Mouse (Mus musculus) Patski (cell line): ENCODE results near the gene Rfc2. TPM values are rescaled to one million over a fixed set of nuclear protein-coding genes. Genes with fewer than 3 reads are reported as not detected.

Experiments
- ATAC-seq: fragments of 100-300 bp; one replicate; pipeline ENCODE4 v1.8.0; 2021
- CTCF ChIA-PET: fragments of 350-600 bp; sonication (Branson Sonifier 250); formaldehyde crosslinking; loops from one replicate; lab custom pipeline; 2022; ENCODE audit warnings: inconsistent platforms; lab: Charles Lee
- POLR2A ChIA-PET: fragments of 350-600 bp; sonication (Branson Sonifier 250); formaldehyde crosslinking; loops from one replicate; lab custom pipeline; 2022; ENCODE audit warnings: antibody characterized with exemption, inconsistent platforms; lab: Charles Lee
- DNase-seq: peaks from one replicate; pipeline ENCODE4 v3.0.0-alpha.2; 2011; ENCODE audit warnings: low read depth, low spot score
- H3K27me3 ChIP-seq: fragments of 371-371 bp; one replicate; pipeline ENCODE4 v1.5.1; 2021
- CTCF ChIP-seq: fragments of 100-300 bp; IDR thresholded peaks from one replicate; pipeline ENCODE4 v1.5.1; 2021
- in situ Hi-C: fragments of 300-500 bp; cut with MboI; formaldehyde crosslinking; loops from 3 replicates; pipeline ENCODE4 v1.11.1; 2018; ENCODE audit warnings: low pct_unique_long_range_greater_than_20kb, mixed read lengths
- polyA plus RNA-seq: library from polyadenylated mRNA; unstranded; gene quantifications from one replicate; pipeline ENCODE4 v1.2.3, GENCODE M21; 2021

The Rfc2 gene
- polyA plus RNA-seq, 1 experiment from 2014 or later: 94.4 TPM

DNA sequence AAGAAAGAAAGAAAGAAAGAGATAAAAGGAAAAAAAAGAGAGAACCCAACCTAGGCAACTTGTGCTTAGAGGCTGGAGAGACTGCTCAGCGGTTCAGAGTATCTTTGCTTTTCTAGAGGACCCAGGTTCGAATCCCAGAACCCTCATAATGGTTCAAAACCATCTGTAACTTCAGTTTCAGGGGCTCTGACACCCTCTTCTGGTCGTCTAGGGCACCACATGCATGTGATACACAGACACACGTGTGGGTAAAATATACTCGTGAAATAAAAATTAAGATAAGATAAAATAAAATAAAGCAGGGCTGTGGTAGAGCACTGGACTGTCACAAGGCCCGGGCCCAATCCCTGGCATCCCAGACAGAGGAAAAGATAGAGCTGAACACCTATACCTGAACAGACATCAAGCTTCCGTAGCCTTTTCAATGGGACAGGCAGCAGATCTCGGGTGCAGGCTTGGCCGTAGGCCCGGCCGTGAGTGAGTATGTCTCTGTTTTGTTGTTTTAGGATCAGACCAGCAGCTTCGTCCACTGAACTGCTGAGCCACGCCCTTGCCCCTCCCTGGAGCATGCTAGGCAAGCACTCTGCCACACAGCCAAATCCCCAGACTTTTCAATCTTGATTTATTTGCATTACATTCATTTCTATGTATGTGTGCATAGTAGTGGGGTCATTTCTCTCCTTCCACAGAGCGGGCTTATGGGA lies 4.5 kb upstream of the Rfc2 start:
- in situ Hi-C loops: no loop called here
- TF ChIP-seq CTCF: peak; percentile 52
- DNase-seq (no peak), ATAC-seq (no peak)
- POLR2A ChIA-PET: interaction anchor here (0.6 to 1.7 kb wide), 2 partner anchors 21 to 22 kb away, joined by 3 to 4 read pairs; no protein-coding TSS in a partner anchor
- CTCF ChIA-PET: interaction anchor here (0.7 to 1.7 kb wide), 2 partner anchors 22 to 82 kb away, joined by 3 to 4 read pairs; no protein-coding TSS in a partner anchor
- H3K27me3 ChIP-seq: no peaks in the 10 kb centered on the region

DNA sequence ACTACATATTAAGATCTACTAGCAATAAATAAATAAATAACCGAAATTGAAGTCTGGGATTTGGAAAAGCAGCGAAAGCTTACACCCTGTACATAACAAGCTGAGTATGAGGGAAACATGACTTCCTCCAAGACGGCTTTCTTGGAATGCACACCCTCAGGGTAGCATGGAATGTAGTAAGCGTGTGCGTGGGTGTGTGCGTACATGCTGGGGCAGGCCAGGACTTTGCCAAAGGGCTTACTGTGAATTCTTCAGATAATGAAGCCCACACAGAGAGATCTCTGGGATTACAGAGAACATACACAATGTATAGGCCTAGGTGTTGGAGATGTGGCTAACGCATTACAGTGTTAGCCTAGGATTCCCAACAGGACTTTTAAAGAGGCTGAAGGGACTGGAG lies 3.6 kb upstream of the Rfc2 start:
- CTCF ChIA-PET: interaction anchor here (0.9 to 1.7 kb wide), 4 partner anchors 15 to 86 kb away, joined by 3 to 4 read pairs (median 4); no protein-coding TSS in a partner anchor
- no peak for DNase-seq
- no peak for TF ChIP-seq CTCF
- in situ Hi-C loops: no loop called here
- H3K27me3 ChIP-seq: no peaks in the 10 kb centered on the region
- POLR2A ChIA-PET: no interaction called here
- ATAC-seq: no peak

DNA sequence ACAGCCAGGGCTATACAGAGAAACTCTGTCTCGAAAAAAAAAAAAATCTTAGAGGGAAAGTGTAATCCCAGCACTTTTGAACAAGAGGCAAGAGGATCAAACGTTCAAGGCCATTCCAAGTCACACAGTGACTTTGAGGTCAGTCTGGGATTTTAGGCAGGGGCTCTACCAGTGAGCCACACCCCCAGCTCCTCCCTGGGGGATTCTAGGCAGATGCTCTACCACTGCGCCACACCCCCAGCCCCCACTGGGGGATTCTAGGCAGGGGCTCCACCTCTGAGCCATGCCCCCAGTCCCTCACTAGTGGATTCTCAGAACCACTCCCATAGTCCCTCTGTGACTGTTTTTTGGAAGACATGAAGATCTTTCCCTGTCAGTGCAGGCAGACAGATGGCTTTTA lies 2.0 kb upstream of the Rfc2 start:
- ATAC-seq (no peak), DNase-seq (no peak)
- CTCF ChIA-PET: interaction anchor here (6.4 kb wide), 1 partner anchor 86 kb away, joined by 63 read pairs; no protein-coding TSS in a partner anchor
- in situ Hi-C loops: no loop called here
- POLR2A ChIA-PET: no interaction called here
- no peak for TF ChIP-seq CTCF
- H3K27me3 ChIP-seq: no peaks in the 10 kb centered on the region

DNA sequence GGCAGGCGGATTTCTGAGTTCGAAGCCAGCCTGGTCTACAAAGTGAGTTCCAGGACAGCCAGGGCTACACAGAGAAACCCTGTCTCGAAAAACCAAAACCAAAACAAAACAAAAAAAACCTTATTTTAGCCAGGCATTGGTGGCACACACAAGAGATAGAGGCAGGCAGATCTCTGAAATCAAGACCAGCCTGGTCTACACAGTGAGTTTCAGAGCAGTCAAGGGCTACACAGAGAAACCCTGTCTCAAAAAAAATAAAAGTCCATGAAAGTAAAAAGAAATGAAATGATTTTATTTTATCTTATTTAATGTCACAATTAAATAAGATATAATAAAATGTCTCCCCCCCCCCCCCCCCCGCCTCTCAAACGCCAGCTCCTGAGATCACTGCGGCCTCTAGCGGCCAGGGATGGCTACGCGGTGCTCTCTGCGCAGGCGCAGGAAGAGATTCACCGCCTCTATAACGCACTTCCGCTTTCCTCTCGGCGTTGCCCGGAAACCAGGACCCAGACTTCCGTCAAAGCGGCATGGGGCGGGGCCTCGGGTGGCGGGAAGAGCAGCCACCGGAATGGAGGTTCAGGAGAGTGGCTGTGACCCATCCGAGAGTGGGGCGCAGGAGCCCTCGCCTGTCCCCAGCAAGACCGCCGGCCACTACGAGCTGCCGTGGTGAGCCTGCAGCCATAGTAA lies 1.2 kb downstream of the Rfc2 start:
- DNase-seq (peak; percentile 67), ATAC-seq (peak; percentile 82)
- in situ Hi-C loops: loop anchor here (5.0 to 10.0 kb wide), 2 partner anchors 85 to 122 kb away; no protein-coding TSS in a partner anchor
- TF ChIP-seq CTCF: peak; percentile 76
- ChIA-PET CTCF (interaction anchor here (0.8 to 6.4 kb wide), 10 partner anchors 10 to 96 kb away, joined by 3 to 63 read pairs (median 8); partner anchors contain the start of gene Clip2), POLR2A (interaction anchor here (0.7 to 1.1 kb wide), 4 partner anchors 72 to 222 kb away, joined by 3 to 4 read pairs (median 4); no protein-coding TSS in a partner anchor)
- no peaks in the 10 kb centered on the region for H3K27me3 ChIP-seq

DNA sequence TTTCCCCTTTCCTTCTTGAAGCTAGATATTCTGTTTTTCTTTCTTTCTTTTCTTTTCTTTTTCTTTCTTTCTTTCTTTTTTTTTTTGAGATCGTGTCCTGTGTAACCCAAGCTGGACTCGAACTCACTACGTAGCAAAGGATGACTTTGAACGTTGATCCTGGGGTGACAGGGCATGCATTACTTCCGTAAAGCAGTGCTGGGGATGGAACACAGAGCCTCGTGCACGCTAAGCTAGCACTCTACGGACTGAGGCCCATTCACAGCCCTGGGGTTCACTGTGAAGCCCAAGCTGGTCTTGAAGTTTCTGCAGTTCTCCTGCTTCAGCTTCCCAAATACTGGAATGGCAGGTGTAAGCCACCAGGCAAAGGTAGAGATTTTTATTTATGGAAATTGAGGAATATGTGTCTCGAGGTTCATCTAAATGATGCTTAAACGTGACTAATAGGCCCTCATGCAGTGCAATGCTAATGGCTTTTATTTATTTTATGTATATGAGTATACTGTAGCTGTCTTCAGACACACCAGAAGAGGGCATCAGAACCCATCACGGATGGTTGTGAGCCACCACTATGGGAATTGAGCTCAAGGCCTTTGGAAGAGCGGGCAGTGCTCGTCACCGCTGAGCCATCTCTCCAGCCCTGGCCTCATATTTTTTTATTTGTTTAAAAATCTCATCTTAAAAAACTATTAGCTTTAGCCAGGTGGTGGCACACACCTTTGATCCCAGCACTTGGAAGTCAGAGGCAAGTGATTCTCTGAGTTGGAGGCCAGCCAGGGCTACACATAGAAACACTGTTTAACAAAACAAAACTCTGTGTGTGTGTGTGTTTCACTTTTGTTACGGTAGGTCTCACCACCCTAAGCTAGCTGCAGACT lies 2.1 kb downstream of the Rfc2 start:
- CTCF ChIA-PET: interaction anchor here (0.8 to 6.4 kb wide), 11 partner anchors 10 to 97 kb away, joined by 3 to 63 read pairs (median 5); partner anchors contain the start of gene Clip2
- no peaks in the 10 kb centered on the region for H3K27me3 ChIP-seq
- DNase-seq (no peak), ATAC-seq (no peak)
- no peak for TF ChIP-seq CTCF
- in situ Hi-C loops: loop anchor here (5.0 to 10.0 kb wide), 2 partner anchors 86 to 122 kb away; no protein-coding TSS in a partner anchor
- POLR2A ChIA-PET: interaction anchor here (0.7 to 1.1 kb wide), 3 partner anchors 73 to 91 kb away, joined by 3 to 4 read pairs (median 3); no protein-coding TSS in a partner anchor

DNA sequence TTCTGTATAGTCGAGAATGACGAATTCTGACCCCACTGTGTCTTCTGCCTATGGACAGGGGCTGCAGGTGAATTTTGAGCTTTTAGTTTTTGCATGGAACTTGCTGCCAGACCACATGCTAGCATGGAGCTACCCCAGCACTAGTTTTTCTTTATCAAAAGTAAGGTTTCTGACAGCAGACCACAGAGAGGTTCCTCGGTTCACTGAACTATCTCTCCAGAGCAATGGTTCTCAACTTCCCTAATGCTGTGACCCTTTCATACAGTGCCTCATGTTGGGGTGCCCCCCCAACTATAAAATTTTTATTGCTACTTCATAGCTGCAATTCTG lies 2.7 kb downstream of the Rfc2 start:
- DNase-seq: no peak
- ChIA-PET CTCF (interaction anchor here (1.2 to 6.4 kb wide), 9 partner anchors 9 to 90 kb away, joined by 3 to 63 read pairs (median 10); partner anchors contain the start of gene Clip2), POLR2A (no interaction called here)
- ATAC-seq: no peak
- no peaks in the 10 kb centered on the region for H3K27me3 ChIP-seq
- no peak for TF ChIP-seq CTCF
- in situ Hi-C loops: loop anchor here (5.0 to 10.0 kb wide), 2 partner anchors 87 to 121 kb away; no protein-coding TSS in a partner anchor

DNA sequence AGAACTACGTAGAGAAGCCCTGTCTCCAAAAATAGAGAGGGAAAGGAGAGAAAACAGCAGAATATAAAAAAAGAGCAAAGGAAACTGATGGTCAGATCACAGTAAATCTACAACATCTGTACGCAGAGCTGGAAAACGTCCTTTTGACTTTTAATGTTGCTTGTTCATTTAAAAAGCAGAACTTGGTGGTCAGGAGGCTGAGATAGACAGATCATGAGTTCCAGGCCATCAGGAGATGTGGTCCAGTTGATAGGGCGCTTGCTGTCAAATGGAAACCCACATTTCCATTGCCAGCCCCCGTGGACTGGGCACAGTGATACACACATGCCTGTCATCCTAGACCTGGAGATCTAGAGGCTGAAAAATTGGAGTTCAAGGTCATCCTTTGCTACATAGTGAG lies 3.6 kb downstream of the Rfc2 start:
- ChIA-PET POLR2A (no interaction called here), CTCF (interaction anchor here (1.0 to 6.4 kb wide), 3 partner anchors 9 to 91 kb away, joined by 3 to 63 read pairs (median 3); no protein-coding TSS in a partner anchor)
- TF ChIP-seq CTCF: no peak
- H3K27me3 ChIP-seq: no peaks in the 10 kb centered on the region
- no peak for ATAC-seq
- in situ Hi-C loops: loop anchor here (5.0 to 10.0 kb wide), 2 partner anchors 87 to 120 kb away; no protein-coding TSS in a partner anchor
- DNase-seq: no peak

DNA sequence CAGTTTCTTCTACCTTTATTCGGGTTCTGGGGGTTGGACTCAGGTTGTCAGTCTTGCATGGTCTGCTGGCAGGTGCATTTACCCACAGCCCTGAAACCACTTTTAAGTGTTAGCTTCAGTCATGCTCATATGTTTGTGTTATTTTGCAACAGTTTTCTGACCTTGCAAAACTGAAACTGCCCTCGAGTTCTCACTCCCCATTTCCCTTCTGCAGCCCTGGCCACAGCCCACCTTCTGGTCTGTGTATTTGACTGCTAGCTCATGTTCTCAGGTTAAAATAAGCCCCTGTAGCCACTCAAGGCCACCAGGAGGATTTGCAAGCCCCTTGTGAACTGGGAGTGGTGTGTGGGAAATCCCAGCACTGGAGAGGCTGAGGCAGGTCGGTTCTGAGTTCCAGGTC lies 8.7 kb downstream of the Rfc2 start:
- in situ Hi-C loops: loop anchor here (10.0 kb wide), 1 partner anchor 115 kb away; no protein-coding TSS in a partner anchor
- H3K27me3 ChIP-seq: no peaks in the 10 kb centered on the region
- POLR2A ChIA-PET: no interaction called here
- DNase-seq: no peak
- no peak for ATAC-seq
- TF ChIP-seq CTCF: no peak
- CTCF ChIA-PET: interaction anchor here (0.6 kb wide), 1 partner anchor 96 kb away, joined by 3 read pairs; no protein-coding TSS in a partner anchor

DNA sequence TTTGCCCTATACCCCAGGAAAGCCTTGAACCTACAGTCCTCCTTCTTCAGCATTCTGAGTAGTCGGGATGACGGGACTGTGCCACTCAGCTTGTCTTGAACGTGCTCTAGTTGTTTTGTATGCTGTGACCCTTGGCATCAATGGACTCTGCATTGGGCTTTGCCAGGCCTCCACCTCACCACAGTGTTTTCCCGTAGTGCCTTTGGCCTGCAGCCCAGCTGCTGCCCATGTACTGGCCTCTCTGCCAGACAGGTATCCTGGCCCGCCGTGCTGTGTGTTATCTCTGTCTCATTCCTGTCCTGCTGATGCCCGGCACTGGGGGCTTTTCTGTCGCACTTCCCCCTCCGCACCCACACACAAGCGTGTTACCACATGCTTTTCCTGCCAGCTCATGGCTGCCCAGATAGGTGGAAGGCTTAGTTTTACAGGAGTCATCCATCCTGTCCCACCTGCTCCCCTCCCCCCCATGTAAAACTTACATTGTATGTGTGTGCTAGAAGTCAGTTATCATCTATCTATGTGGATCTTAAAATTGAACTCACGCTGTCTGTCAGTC lies 10.9 kb downstream of the Rfc2 start:
- CTCF ChIA-PET: interaction anchor here (2.7 kb wide), 1 partner anchor 9 kb away, joined by 13 read pairs; no protein-coding TSS in a partner anchor
- no peak for DNase-seq
- no peak for ATAC-seq
- in situ Hi-C loops: no loop called here
- TF ChIP-seq CTCF: no peak
- H3K27me3 ChIP-seq: no peaks in the 10 kb centered on the region
- POLR2A ChIA-PET: no interaction called here
